Mouse (Mus musculus): Measurements from ENCODE around the gene Nkx2-9. TPM values are rescaled to one million over a fixed set of nuclear protein-coding genes. Genes with fewer than 3 reads are reported as not detected.

The Nkx2-9 gene
- total and polyA plus RNA-seq, 3 experiments = not detected

GRCm38 (mm10) chr12:56613916-56614510 lies 929 bp upstream of the Nkx2-9 start:
- DNase-seq (ENCODE audit: low spot score) = no peak
- no peak for ATAC-seq (ENCODE audit: extremely low read depth, insufficient number of reproducible peaks, low FRiP score, poor library complexity, severe bottlenecking)
- H3K27me3 ChIP-seq (ENCODE audit: insufficient read depth, low read length) = peaks cover 33% of the 10 kb centered on the region
- no peaks in the 10 kb centered on the region for H3K36me3 ChIP-seq (replicated peaks)
- H3K4me3 ChIP-seq (ENCODE audit: low read depth, low read length) = no peak overlapping the region
- no peak for TF ChIP-seq GATA1 (IDR thresholded peaks at IDR 0.05; ENCODE audit: borderline replicate concordance, low read length)
- H3K9me3 ChIP-seq (replicated peaks) = no peaks in the 10 kb centered on the region
- H3K4me1 ChIP-seq (ENCODE audit: insufficient read depth, low read depth, low read length) = no peaks in the 10 kb centered on the region

GRCm38 (mm10) chr12:56613438-56613830 lies 350 bp upstream of the Nkx2-9 start:
- no peak overlapping the region for H3K4me3 ChIP-seq (ENCODE audit: low read depth, low read length)
- ATAC-seq (ENCODE audit: extremely low read depth, insufficient number of reproducible peaks, low FRiP score, poor library complexity, severe bottlenecking) (no peak), DNase-seq (ENCODE audit: low spot score) (no peak)
- H3K4me1 ChIP-seq (ENCODE audit: insufficient read depth, low read depth, low read length) = no peaks in the 10 kb centered on the region
- no peaks in the 10 kb centered on the region for H3K9me3 ChIP-seq (replicated peaks)
- H3K27me3 ChIP-seq (ENCODE audit: insufficient read depth, low read length) = peaks cover 33% of the 10 kb centered on the region
- H3K36me3 ChIP-seq (replicated peaks) = no peaks in the 10 kb centered on the region
- TF ChIP-seq GATA1 (IDR thresholded peaks at IDR 0.05; ENCODE audit: borderline replicate concordance, low read length) = no peak
- no peak for TF ChIP-seq POLR2AphosphoS5 (IDR thresholded peaks at IDR 0.05; ENCODE audit: insufficient replicate concordance, low read depth, low read length)
- no peak for TF ChIP-seq GATA2 (IDR thresholded peaks at IDR 0.05; ENCODE audit: borderline replicate concordance, low read depth, low read length)
- no peak for TF ChIP-seq CTCF (IDR thresholded peaks at IDR 0.05; ENCODE audit: low read depth, low read length)
- no peak for TF ChIP-seq TAL1 (conservative IDR thresholded peaks at IDR 0.05; ENCODE audit: low read depth, low read length)

GRCm38 (mm10) chr12:56612349-56612735 lies 742 bp downstream of the Nkx2-9 start:
- Histone ChIP-seq H3K36me3 (replicated peaks) (no peaks in the 10 kb centered on the region), H3K27me3 (ENCODE audit: insufficient read depth, low read length) (peaks cover 33% of the 10 kb centered on the region), H3K4me3 (ENCODE audit: low read depth, low read length) (no peak overlapping the region), H3K9me3 (replicated peaks) (no peaks in the 10 kb centered on the region), H3K4me1 (ENCODE audit: insufficient read depth, low read depth, low read length) (no peaks in the 10 kb centered on the region)
- ATAC-seq (ENCODE audit: extremely low read depth, insufficient number of reproducible peaks, low FRiP score, poor library complexity, severe bottlenecking) (no peak), DNase-seq (ENCODE audit: low spot score) (no peak)
- TF ChIP-seq GATA1 (IDR thresholded peaks at IDR 0.05; ENCODE audit: borderline replicate concordance, low read length) = no peak
- TF ChIP-seq TAL1 (conservative IDR thresholded peaks at IDR 0.05; ENCODE audit: low read depth, low read length) = no peak
- TF ChIP-seq POLR2AphosphoS5 (IDR thresholded peaks at IDR 0.05; ENCODE audit: insufficient replicate concordance, low read depth, low read length) = no peak
- no peak for TF ChIP-seq CTCF (IDR thresholded peaks at IDR 0.05; ENCODE audit: low read depth, low read length)
- TF ChIP-seq GATA2 (IDR thresholded peaks at IDR 0.05; ENCODE audit: borderline replicate concordance, low read depth, low read length) = no peak

- no peaks in the 10 kb centered on the region for H3K9me3 ChIP-seq (replicated peaks)
- no peaks in the 10 kb centered on the region for H3K36me3 ChIP-seq (replicated peaks)
- TF ChIP-seq CTCF (IDR thresholded peaks at IDR 0.05; ENCODE audit: low read depth, low read length) (no peak), GATA2 (IDR thresholded peaks at IDR 0.05; ENCODE audit: borderline replicate concordance, low read depth, low read length) (no peak), POLR2AphosphoS5 (IDR thresholded peaks at IDR 0.05; ENCODE audit: insufficient replicate concordance, low read depth, low read length) (no peak), TAL1 (conservative IDR thresholded peaks at IDR 0.05; ENCODE audit: low read depth, low read length) (no peak), GATA1 (IDR thresholded peaks at IDR 0.05; ENCODE audit: borderline replicate concordance, low read length) (no peak)
- no peaks in the 10 kb centered on the region for H3K4me1 ChIP-seq (ENCODE audit: insufficient read depth, low read depth, low read length)
- H3K4me3 ChIP-seq (ENCODE audit: low read depth, low read length) = no peak overlapping the region
- DNase-seq (ENCODE audit: low spot score) = no peak
- no peak for ATAC-seq (ENCODE audit: extremely low read depth, insufficient number of reproducible peaks, low FRiP score, poor library complexity, severe bottlenecking)
- peaks cover 33% of the 10 kb centered on the region for H3K27me3 ChIP-seq (ENCODE audit: insufficient read depth, low read length)
These were observed 1.4 kb downstream of the Nkx2-9 start for GRCm38 (mm10) chr12:56611504-56612348.

- no peak for TF ChIP-seq GATA2 (IDR thresholded peaks at IDR 0.05; ENCODE audit: borderline replicate concordance, low read depth, low read length)
- no peak for TF ChIP-seq TAL1 (conservative IDR thresholded peaks at IDR 0.05; ENCODE audit: low read depth, low read length)
- TF ChIP-seq GATA1 (IDR thresholded peaks at IDR 0.05; ENCODE audit: borderline replicate concordance, low read length) = no peak
- TF ChIP-seq POLR2AphosphoS5 (IDR thresholded peaks at IDR 0.05; ENCODE audit: insufficient replicate concordance, low read depth, low read length) = no peak
- no peak for TF ChIP-seq CTCF (IDR thresholded peaks at IDR 0.05; ENCODE audit: low read depth, low read length)
- no peak for ATAC-seq (ENCODE audit: extremely low read depth, insufficient number of reproducible peaks, low FRiP score, poor library complexity, severe bottlenecking)
- no peaks in the 10 kb centered on the region for H3K36me3 ChIP-seq (replicated peaks)
- no peak for DNase-seq (ENCODE audit: low spot score)
- no peaks in the 10 kb centered on the region for H3K9me3 ChIP-seq (replicated peaks)
- H3K27me3 ChIP-seq (ENCODE audit: insufficient read depth, low read length) = peaks cover 33% of the 10 kb centered on the region
- H3K4me3 ChIP-seq (ENCODE audit: low read depth, low read length) = no peak overlapping the region
- H3K4me1 ChIP-seq (ENCODE audit: insufficient read depth, low read depth, low read length) = no peaks in the 10 kb centered on the region
These were observed 2.2 kb downstream of the Nkx2-9 start for GRCm38 (mm10) chr12:56610851-56611250.

GRCm38 (mm10) chr12:56591722-56592121 lies 21.4 kb downstream of the Nkx2-9 start:
- H3K9me3 ChIP-seq (replicated peaks) = no peaks in the 10 kb centered on the region
- no peaks in the 10 kb centered on the region for H3K4me1 ChIP-seq (ENCODE audit: insufficient read depth, low read depth, low read length)
- H3K36me3 ChIP-seq (replicated peaks) = no peaks in the 10 kb centered on the region
- DNase-seq (ENCODE audit: low spot score) = no peak
- TF ChIP-seq GATA1 (IDR thresholded peaks at IDR 0.05; ENCODE audit: borderline replicate concordance, low read length) (no peak), POLR2AphosphoS5 (IDR thresholded peaks at IDR 0.05; ENCODE audit: insufficient replicate concordance, low read depth, low read length) (no peak), CTCF (IDR thresholded peaks at IDR 0.05; ENCODE audit: low read depth, low read length) (0 out of 2 replicates have a peak, but pooled peaks have one; percentile 26), GATA2 (IDR thresholded peaks at IDR 0.05; ENCODE audit: borderline replicate concordance, low read depth, low read length) (no peak)
- H3K4me3 ChIP-seq (ENCODE audit: low read depth, low read length) = no peak overlapping the region
- no peak for ATAC-seq (ENCODE audit: extremely low read depth, insufficient number of reproducible peaks, low FRiP score, poor library complexity, severe bottlenecking)
- H3K27me3 ChIP-seq (ENCODE audit: insufficient read depth, low read length) = peaks cover 5% of the 10 kb centered on the region

Measured in G1E (cell line).